Mouse (Mus musculus) duodenum, adult 2 months (tissue): Measurements from ENCODE around the gene Med21. TPM values are rescaled to one million over a fixed set of nuclear protein-coding genes. Genes with fewer than 3 reads are reported as not detected.

Source experiments
- polyA plus RNA-seq: library from polyadenylated mRNA; depleted of rRNA; stranded (reverse); fragments of >200 nt; gene quantifications from 2 replicates; pipeline ENCODE4 v1.2.3, GENCODE M21; 2012; ENCODE audit warnings: low replicate concordance; rRNA removed

Gene Med21
- polyA plus RNA-seq, result 3.0 and 7.2 TPM in 2 replicates

GRCm38 (mm10) chr6:146642276-146643183 is at the start of gene Med21, which contains the start of gene Tm7sf3:
Gene Med21, plus strand, starts transcription at chr6:146642547.
Gene Tm7sf3, minus strand, starts transcription at chr6:146642824.

Other genes starting within 250 kb of the Med21 start
- gene Itpr2, start 140.3 kb upstream of the Med21 start, polyA plus RNA-seq, result 3.1 and 5.6 TPM in 2 replicates
- gene Fgfr1op2, start 65.3 kb upstream of the Med21 start, polyA plus RNA-seq, result 46.8 and 64.8 TPM in 2 replicates
- 3.1 and 3.2 TPM in 2 replicates for gene Ints13, start 64.7 kb upstream of the Med21 start, polyA plus RNA-seq
- gene Tm7sf3, start 277 bp downstream of the Med21 start, polyA plus RNA-seq, result 15.8 and 17.2 TPM in 2 replicates
- 0.66 and 1.9 TPM in 2 replicates for gene Stk38l, start 82.4 kb downstream of the Med21 start, polyA plus RNA-seq
- gene Arntl2, start 153.5 kb downstream of the Med21 start, polyA plus RNA-seq, result 0.15 and 0.60 TPM in 2 replicates
- not detected in 2 replicates for gene Smco2, start 207.6 kb downstream of the Med21 start, polyA plus RNA-seq
- gene Ppfibp1, start 245.9 kb downstream of the Med21 start, polyA plus RNA-seq, result 1.3 and 3.8 TPM in 2 replicates